9 mouse cellular contexts compared by ENCODE assay signal in genomic region chr17:47386649-47387048, GRCm38 (mm10). TPM values are rescaled to one million over a fixed set of nuclear protein-coding genes. Genes with fewer than 3 reads are reported as not detected.
DNase-seq lines count a peak whose midpoint lies in the region; ATAC-seq and TF ChIP-seq lines count a peak whose summit lies in the region.
"Had no signal": no experiment of that assay in that cellular context is flagged by ENCODE, and none has a peak within 500 bp of the region (broad histone marks: within the 10 kb centered on the region; RNA-seq: fewer than 3 reads in every experiment).

No protein-coding gene starts in this region.

- peak; percentile 77 for ATAC-seq in erythroblast, adult 5-6 weeks (replicated peaks; ENCODE audit: low FRiP score, poor library complexity, severe bottlenecking)
- no peak for ATAC-seq in hindbrain, embryonic 12.5 days (ENCODE audit: low FRiP score)

- peak; percentile 30 to 64 for DNase-seq in heart, postnatal 10 days
- DNase-seq in heart, adult 9 months (ENCODE audit: low spot score in 2 of 2): no peak
- DNase-seq in 416B (ENCODE audit: low read depth) (peak; percentile 55), ES-E14 (ENCODE audit: low read depth, low spot score) (peak; percentile 57)
- DNase-seq in lung, postnatal 25 days (ENCODE audit: low spot score): peak; percentile 44
- DNase-seq in testis, postnatal 10 days (ENCODE audit: low spot score): peak; percentile 81

- H3K27me3 ChIP-seq in hindbrain, embryonic 12.5 days: no peaks in the 10 kb centered on the region

- H3K27ac ChIP-seq in ES-E14 (ENCODE audit: insufficient read depth, low read depth, low read length, poor library complexity, severe bottlenecking): no peak overlapping the region
- no peak overlapping the region for H3K27ac ChIP-seq in hindbrain, embryonic 12.5 days
- H3K27ac ChIP-seq: macrophage had no signal

- no peaks in the 10 kb centered on the region for H3K9me3 ChIP-seq in ES-E14 (ENCODE audit: control insufficient read depth, insufficient read depth, low read depth, low read length)
- peaks cover 7% of the 10 kb centered on the region; the same call in 1 of the 2 replicates for H3K9me3 ChIP-seq in hindbrain, embryonic 12.5 days (replicated peaks)

- H3K4me3 ChIP-seq in ES-E14 (ENCODE audit: insufficient read depth in 1 of 2, low read depth in 1 of 2, low read length in 2 of 2, poor library complexity in 1 of 2, severe bottlenecking in 1 of 2): no peak overlapping the region
- H3K4me3 ChIP-seq in hindbrain, embryonic 12.5 days: no peak overlapping the region

- intact Hi-C loops in heart, postnatal 10 days (cut with DNase I): no loop called here

- WGBS in hindbrain, embryonic 12.5 days: 71% methylated on average over 4 of the region's 4 CpGs

- 0 out of 4 replicates have a peak, but pooled peaks cover 0 to 4% of the 10 kb centered on the region in 2 experiments for H3K4me1 ChIP-seq in ES-E14 (ENCODE audit: control insufficient read depth in 2 of 2, insufficient read depth in 2 of 2, low read length in 2 of 2, poor library complexity in 1 of 2)
- H3K4me1 ChIP-seq in hindbrain, embryonic 12.5 days: no peaks in the 10 kb centered on the region

- no peaks in the 10 kb centered on the region for H3K36me3 ChIP-seq in ES-E14 (ENCODE audit: control insufficient read depth, insufficient read depth, low read length, poor library complexity, severe bottlenecking)
- H3K36me3 ChIP-seq in hindbrain, embryonic 12.5 days: peaks cover 6% of the 10 kb centered on the region; the same call in 1 of the 2 replicates

- H3K9ac ChIP-seq in ES-E14 (ENCODE audit: insufficient read depth, low read depth, low read length, poor library complexity, severe bottlenecking): no peak overlapping the region
- H3K9ac ChIP-seq in hindbrain, embryonic 12.5 days: no peak overlapping the region

- H3K4me2 ChIP-seq in hindbrain, embryonic 12.5 days (replicated peaks): no peak overlapping the region

- in situ Hi-C loops in ES-E14 (cut with MboI; ENCODE audit: low sequenced_read_pairs in 2 of 2, unreplicated experiment in 2 of 2): no loop called here

TF ChIP-seq in ES-E14, 5 proteins besides CTCF, POLR2A, EP300 and RAD21:
- TF ChIP-seq HCFC1 (IDR thresholded peaks at IDR 0.05; ENCODE audit: borderline replicate concordance, insufficient read depth, low read length): no peak
- TF ChIP-seq ZC3H11A (IDR thresholded peaks at IDR 0.05; ENCODE audit: borderline replicate concordance, low read depth, low read length): peak; percentile 79
TF ChIP-seq in ES-E14: peak in this region for 1.

RNA-seq across cellular contexts. Expression of gene Guca1b, which starts 1.5 kb away (rescaled TPM):
- total RNA-seq in heart, postnatal 10 days (2021): under 1 TPM in 1 of 2 experiments, not detected in 1; 0.30 TPM
- not detected in 2 replicates for total RNA-seq in ES-E14 (2012; rRNA removed)
- total RNA-seq in erythroblast, adult 5-6 weeks (2015; ENCODE audit: low replicate concordance): not detected in 2 replicates
- 0.77 and 1.1 TPM in 2 replicates for total RNA-seq in erythroblast, adult 5-6 weeks (2017; ENCODE audit: low replicate concordance)
- polyA plus RNA-seq in hindbrain, embryonic 12.5 days (2016; fragmentation: Nextera tagmentation; extraction: Ambion mirVana): 0.59 and 0.93 TPM in 2 replicates

RNA-seq across cellular contexts. Expression of gene Guca1a, which starts 13.7 kb away (rescaled TPM):
- under 1 TPM; 0.52 to 0.81 TPM for total RNA-seq in heart, postnatal 10 days (2021)
- 10.7 and 12.2 TPM in 2 replicates for total RNA-seq in ES-E14 (2012; rRNA removed)
- total RNA-seq in erythroblast, adult 5-6 weeks (2015; ENCODE audit: low replicate concordance): not detected in 2 replicates
- total RNA-seq in erythroblast, adult 5-6 weeks (2017; ENCODE audit: low replicate concordance): not detected in 2 replicates
- polyA plus RNA-seq in hindbrain, embryonic 12.5 days (2016; fragmentation: Nextera tagmentation; extraction: Ambion mirVana): 0.84 and 1.2 TPM in 2 replicates

RNA-seq across cellular contexts. Expression of gene Mrps10, which starts 18.0 kb away (rescaled TPM):
- total RNA-seq in heart, postnatal 10 days (2021): 10 to 100 TPM; 26.8 to 28.3 TPM
- total RNA-seq in ES-E14 (2012; rRNA removed): 55.8 and 65.1 TPM in 2 replicates
- 0.96 and 10.0 TPM in 2 replicates for total RNA-seq in erythroblast, adult 5-6 weeks (2015; ENCODE audit: low replicate concordance)
- 2.2 and 10.7 TPM in 2 replicates for total RNA-seq in erythroblast, adult 5-6 weeks (2017; ENCODE audit: low replicate concordance)
- 64.3 and 69.3 TPM in 2 replicates for polyA plus RNA-seq in hindbrain, embryonic 12.5 days (2016; fragmentation: Nextera tagmentation; extraction: Ambion mirVana)

RNA-seq across cellular contexts. Expression of gene AI661453, which starts 49.8 kb away (rescaled TPM):
- total RNA-seq in heart, postnatal 10 days (2021): 1 to 10 TPM; 1.5 to 2.0 TPM
- 1.5 and 2.2 TPM in 2 replicates for total RNA-seq in ES-E14 (2012; rRNA removed)
- 0.63 TPM in 1 of 2 replicates, not detected in the other for total RNA-seq in erythroblast, adult 5-6 weeks (2015; ENCODE audit: low replicate concordance)
- 0.70 TPM in 1 of 2 replicates, not detected in the other for total RNA-seq in erythroblast, adult 5-6 weeks (2017; ENCODE audit: low replicate concordance)
- polyA plus RNA-seq in hindbrain, embryonic 12.5 days (2016; fragmentation: Nextera tagmentation; extraction: Ambion mirVana): 0.28 and 0.34 TPM in 2 replicates

RNA-seq across cellular contexts. Expression of gene 1700001C19Rik, which starts 50.5 kb away (rescaled TPM):
- total RNA-seq in heart, postnatal 10 days (2021): not detected
- total RNA-seq in ES-E14 (2012; rRNA removed): 0.85 TPM in 2 replicates
- total RNA-seq in erythroblast, adult 5-6 weeks (2015; ENCODE audit: low replicate concordance): not detected in 2 replicates
- total RNA-seq in erythroblast, adult 5-6 weeks (2017; ENCODE audit: low replicate concordance): not detected in 2 replicates
- polyA plus RNA-seq in hindbrain, embryonic 12.5 days (2016; fragmentation: Nextera tagmentation; extraction: Ambion mirVana): 0.14 and 0.65 TPM in 2 replicates
- polyA plus RNA-seq: macrophage had no signal

Comparison
In these comparisons a context has a peak if more than half of its experiments do, and no peak if none do; other contexts are left out.
1. DNase-seq: peak in heart, postnatal 10 days (2 of 2), 416B (single experiment), ES-E14 (single experiment), lung, postnatal 25 days (single experiment) and testis, postnatal 10 days (single experiment); none in heart, adult 9 months (0 of 2).